Mouse (Mus musculus) kidney, adult 8-10 months (tissue): Measurements from ENCODE around the gene 2700049A03Rik.

Source experiments
- DNase-seq, 2 experiments: peaks; one replicate each; pipeline ENCODE4 v3.0.0; 2022

2700049A03Rik gene

GRCm38 (mm10) chr12:71274519-71275237, 138.0 kb downstream of the 2700049A03Rik start:
- DNase-seq: no peak

- DNase-seq: no peak
These were observed 139.4 kb downstream of the 2700049A03Rik start for GRCm38 (mm10) chr12:71275906-71276595.

GRCm38 (mm10) chr12:71279521-71280262, 143.0 kb downstream of the 2700049A03Rik start:
- no peak for DNase-seq

- no peak for DNase-seq
These were observed 144.6 kb downstream of the 2700049A03Rik start for GRCm38 (mm10) chr12:71281201-71281768.

GRCm38 (mm10) chr12:71285399-71285798, 148.8 kb downstream of the 2700049A03Rik start:
- DNase-seq: no peak

- no peak for DNase-seq
These were observed 153.8 kb downstream of the 2700049A03Rik start for GRCm38 (mm10) chr12:71290460-71290859.
